Mouse (Mus musculus) heart, embryonic 13.5 days (tissue): ENCODE results near the gene Tff2. TPM values are rescaled to one million over a fixed set of nuclear protein-coding genes. Genes with fewer than 3 reads are reported as not detected.

ENCODE experiments used
- ATAC-seq: fragments of 200-750 bp; cut with Nextera tagmentation; 2 replicates; pipeline ENCODE4 v1.8.0; 2017; ENCODE audit warnings: moderate TSS enrichment; ENCODE audit not compliant: insufficient number of reproducible peaks, low FRiP score, low TSS enrichment; ENCODE audit errors: extremely low read depth
- H3K27ac ChIP-seq: fragments of 300-500 bp; sonication (generic); replicated peaks from 2 replicates; pipeline ENCODE4 v1.5.1; 2015; ENCODE audit warnings: moderate library complexity, mild to moderate bottlenecking, inconsistent platforms
- H3K27me3 ChIP-seq: fragments of 300-500 bp; sonication (generic); replicated peaks from 2 replicates; pipeline ENCODE4 v1.6.1; 2015; ENCODE audit warnings: mild to moderate bottlenecking, inconsistent platforms
- H3K36me3 ChIP-seq: fragments of 300-500 bp; sonication (generic); 2 replicates; pipeline ENCODE4 v1.6.1; 2015; ENCODE audit warnings: mild to moderate bottlenecking, inconsistent platforms
- H3K4me1 ChIP-seq: fragments of 300-500 bp; sonication (generic); 2 replicates; pipeline ENCODE4 v1.6.1; 2015; ENCODE audit warnings: inconsistent platforms
- H3K4me2 ChIP-seq: fragments of 300-500 bp; sonication (generic); 2 replicates; pipeline ENCODE4 v1.6.1; 2015; ENCODE audit warnings: inconsistent platforms, mild to moderate bottlenecking, moderate library complexity
- H3K4me3 ChIP-seq: fragments of 300-500 bp; sonication (generic); 2 replicates; pipeline ENCODE4 v1.5.1; 2015; ENCODE audit warnings: moderate library complexity, mild to moderate bottlenecking, inconsistent platforms
- H3K9ac ChIP-seq: fragments of 300-500 bp; sonication (generic); 2 replicates; pipeline ENCODE4 v1.6.1; 2015; ENCODE audit warnings: inconsistent platforms, mild to moderate bottlenecking, moderate library complexity
- H3K9me3 ChIP-seq: fragments of 300-500 bp; sonication (generic); 2 replicates; pipeline ENCODE4 v1.6.1; 2016; ENCODE audit warnings: inconsistent platforms
- WGBS: fragments of 180-500 bp; shearing (Covaris S2); methylation state at CpG from one replicate; pipeline ENCODE4 v1.1.7; 2015; ENCODE audit warnings: mixed read lengths; 5-methylcytosine and 5-hydroxymethylcytosine counted together
- polyA plus RNA-seq: library from polyadenylated mRNA; unstranded; fragments of >200 nt; fragmentation: Nextera tagmentation; extraction: Ambion mirVana; gene quantifications from 2 replicates; pipeline ENCODE4 v1.2.1, GENCODE M21; 2015

The Tff2 gene
- polyA plus RNA-seq, 1 experiment from 2014 or later, result not detected

- H3K9ac ChIP-seq, result no peak overlapping the region
- no peak overlapping the region for H3K4me3 ChIP-seq
- H3K4me1 ChIP-seq, result no peaks in the 10 kb centered on the region
- H3K27me3 ChIP-seq, result peaks cover 12% of the 10 kb centered on the region; the same call in 1 of the 2 replicates
- H3K4me2 ChIP-seq, result no peak overlapping the region
- no peaks in the 10 kb centered on the region for H3K9me3 ChIP-seq
- no peak for ATAC-seq
- H3K27ac ChIP-seq, result no peak overlapping the region
- no peaks in the 10 kb centered on the region for H3K36me3 ChIP-seq
- WGBS, result 64% methylated on average over 6 of the region's 6 CpGs
Observed at GRCm38 (mm10) chr17:31134913-31135312, 9.2 kb downstream of the Tff2 start.

GRCm38 (mm10) chr17:31133776-31134175 is 10.3 kb downstream of the Tff2 start:
- ATAC-seq, result no peak
- WGBS, result 74% methylated on average over 15 of the region's 15 CpGs
- Histone ChIP-seq H3K27ac (no peak overlapping the region), H3K4me1 (no peaks in the 10 kb centered on the region), H3K27me3 (peaks cover 17% of the 10 kb centered on the region; the same call in 1 of the 2 replicates), H3K4me3 (no peak overlapping the region), H3K36me3 (no peaks in the 10 kb centered on the region), H3K9ac (no peak overlapping the region), H3K4me2 (no peak overlapping the region), H3K9me3 (no peaks in the 10 kb centered on the region)

- no peak for ATAC-seq
- Histone ChIP-seq H3K4me2 (no peak overlapping the region), H3K9ac (no peak overlapping the region), H3K27me3 (peaks cover 31% of the 10 kb centered on the region), H3K36me3 (no peaks in the 10 kb centered on the region), H3K27ac (no peak overlapping the region), H3K9me3 (no peaks in the 10 kb centered on the region), H3K4me1 (no peaks in the 10 kb centered on the region), H3K4me3 (no peak overlapping the region)
- WGBS, result 65% methylated on average over 10 of the region's 10 CpGs
Observed at GRCm38 (mm10) chr17:31131269-31131821, 12.7 kb downstream of the Tff2 start.

GRCm38 (mm10) chr17:31129452-31129851 is 14.6 kb downstream of the Tff2 start, which contains the start of gene Tff3:
Gene Tff3 (minus strand): TSS chr17:31129646.
- no peak for ATAC-seq
- Histone ChIP-seq H3K27me3 (peaks cover 31% of the 10 kb centered on the region), H3K4me3 (no peak within 1 kb of the TSS), H3K4me2 (no peak within 1 kb of the TSS), H3K36me3 (no peaks in the 10 kb centered on the region), H3K4me1 (no peaks in the 10 kb centered on the region), H3K9ac (no peak within 1 kb of the TSS), H3K9me3 (no peaks in the 10 kb centered on the region), H3K27ac (no peak within 1 kb of the TSS)
- 38% methylated on average over 2 of the region's 2 CpGs for WGBS

GRCm38 (mm10) chr17:31128708-31129318 is 15.3 kb downstream of the Tff2 start:
- WGBS, result 72% methylated on average over 9 of the region's 9 CpGs
- Histone ChIP-seq H3K4me3 (no peak overlapping the region), H3K9me3 (no peaks in the 10 kb centered on the region; the same call in 1 of the 2 replicates), H3K36me3 (no peaks in the 10 kb centered on the region), H3K4me2 (no peak overlapping the region), H3K27ac (no peak overlapping the region), H3K9ac (no peak overlapping the region), H3K27me3 (peaks cover 31% of the 10 kb centered on the region), H3K4me1 (no peaks in the 10 kb centered on the region)
- ATAC-seq, result no peak

- Histone ChIP-seq H3K4me1 (no peaks in the 10 kb centered on the region), H3K27ac (no peak overlapping the region), H3K4me2 (no peak overlapping the region), H3K36me3 (no peaks in the 10 kb centered on the region), H3K4me3 (no peak overlapping the region), H3K27me3 (peaks cover 30% of the 10 kb centered on the region), H3K9ac (no peak overlapping the region), H3K9me3 (no peaks in the 10 kb centered on the region; the same call in 1 of the 2 replicates)
- ATAC-seq, result no peak
- 31% methylated on average over 9 of the region's 9 CpGs for WGBS
Observed at GRCm38 (mm10) chr17:31125548-31126266, 18.4 kb downstream of the Tff2 start.

GRCm38 (mm10) chr17:31121975-31122374 is 22.1 kb downstream of the Tff2 start:
- Histone ChIP-seq H3K4me2 (no peak overlapping the region), H3K4me1 (no peaks in the 10 kb centered on the region), H3K36me3 (no peaks in the 10 kb centered on the region), H3K4me3 (no peak overlapping the region), H3K27ac (no peak overlapping the region), H3K27me3 (peaks cover 15% of the 10 kb centered on the region; the same call in 1 of the 2 replicates), H3K9ac (no peak overlapping the region), H3K9me3 (no peaks in the 10 kb centered on the region; the same call in 1 of the 2 replicates)
- 11% methylated on average over 8 of the region's 8 CpGs for WGBS
- no peak for ATAC-seq

- ATAC-seq, result no peak; the same call in 1 of the 2 replicates
- 8% methylated on average over 7 of the region's 7 CpGs for WGBS
Observed at GRCm38 (mm10) chr17:31119429-31119828, 24.7 kb downstream of the Tff2 start.

GRCm38 (mm10) chr17:31117946-31118345 is 26.1 kb downstream of the Tff2 start:
- Histone ChIP-seq H3K4me2 (no peak overlapping the region), H3K9ac (no peak overlapping the region), H3K36me3 (no peaks in the 10 kb centered on the region), H3K27ac (no peak overlapping the region), H3K27me3 (peaks cover 12% of the 10 kb centered on the region; the same call in 1 of the 2 replicates), H3K4me3 (no peak overlapping the region), H3K9me3 (no peaks in the 10 kb centered on the region), H3K4me1 (no peaks in the 10 kb centered on the region)
- no peak for ATAC-seq
- WGBS, result 83% methylated on average over 5 of the region's 5 CpGs

More at GRCm38 (mm10) chr17:31119429-31119828, 24.7 kb downstream of the Tff2 start:
- no peak overlapping the region for H3K4me2 ChIP-seq
- no peaks in the 10 kb centered on the region; the same call in 1 of the 2 replicates for H3K9me3 ChIP-seq
- no peaks in the 10 kb centered on the region for H3K4me1 ChIP-seq
- H3K27me3 ChIP-seq, result peaks cover 12% of the 10 kb centered on the region; the same call in 1 of the 2 replicates
- H3K9ac ChIP-seq, result no peak overlapping the region
- H3K36me3 ChIP-seq, result no peaks in the 10 kb centered on the region
- no peak overlapping the region for H3K27ac ChIP-seq
- H3K4me3 ChIP-seq, result no peak overlapping the region

- H3K27ac ChIP-seq, result no peak overlapping the region
- H3K9me3 ChIP-seq, result no peaks in the 10 kb centered on the region
- WGBS, result 40% methylated on average over 6 of the region's 6 CpGs
- no peaks in the 10 kb centered on the region for H3K4me1 ChIP-seq
- H3K4me2 ChIP-seq, result no peak overlapping the region
- H3K9ac ChIP-seq, result no peak overlapping the region
- H3K36me3 ChIP-seq, result peaks cover 6% of the 10 kb centered on the region
- peaks cover 10% of the 10 kb centered on the region; the same call in 1 of the 2 replicates for H3K27me3 ChIP-seq
- no peak overlapping the region for H3K4me3 ChIP-seq
- ATAC-seq, result no peak
Observed at GRCm38 (mm10) chr17:31116063-31116462, 28.0 kb downstream of the Tff2 start.

GRCm38 (mm10) chr17:31113191-31113856 is 30.8 kb downstream of the Tff2 start:
- no peaks in the 10 kb centered on the region for H3K4me1 ChIP-seq
- peaks cover 13% of the 10 kb centered on the region for H3K36me3 ChIP-seq
- ATAC-seq, result no peak
- no peaks in the 10 kb centered on the region for H3K9me3 ChIP-seq
- H3K9ac ChIP-seq, result no peak overlapping the region
- H3K4me3 ChIP-seq, result no peak overlapping the region
- H3K4me2 ChIP-seq, result no peak overlapping the region
- WGBS, result 73% methylated on average over 9 of the region's 9 CpGs
- H3K27me3 ChIP-seq, result no peaks in the 10 kb centered on the region; the same call in 1 of the 2 replicates
- H3K27ac ChIP-seq, result no peak overlapping the region
